Mouse (Mus musculus): Measurements from ENCODE around the gene Itpripl2.
A peak's percentile ranks its signal among the peaks of the same experiment; 100 is the strongest.

GRCm38 (mm10) chr7:118532519-118533177 is 40.9 kb upstream of the Itpripl2 start:
- TF ChIP-seq CTCF (IDR thresholded peaks at IDR 0.05) (peak; percentile 13; the same call in 1 of the 2 replicates), EP300 (IDR thresholded peaks at IDR 0.05) (no peak)

Measured in lung, postnatal 0 days (tissue).